Mouse (Mus musculus): ENCODE results near the gene Hmgcs1. TPM values are rescaled to one million over a fixed set of nuclear protein-coding genes. Genes with fewer than 3 reads are reported as not detected.
A peak's percentile ranks its signal among the peaks of the same experiment; 100 is the strongest.
"Not testable (repeated sequence)": the region's sequence is repeated elsewhere in the genome, so short reads cannot be mapped to it uniquely, and the experiment has no call there.

Gene Hmgcs1
- polyA plus RNA-seq (2015; fragmentation: Nextera tagmentation; extraction: Ambion mirVana), result 166 and 167 TPM in 2 replicates

- Histone ChIP-seq H3K36me3 (replicated peaks) (no peaks in the 10 kb centered on the region), H3K4me3 (replicated peaks) (peak within 1 kb of the TSS; percentile 75), H3K4me2 (peak within 1 kb of the TSS; percentile 88), H3K9ac (peak within 1 kb of the TSS; percentile 81), H3K27me3 (no peaks in the 10 kb centered on the region), H3K27ac (replicated peaks) (peak within 1 kb of the TSS; percentile 85), H3K9me3 (replicated peaks) (no peaks in the 10 kb centered on the region), H3K4me1 (replicated peaks) (peaks cover 16% of the 10 kb centered on the region)
- under 1% methylated on average over 59 of the region's 59 CpGs for WGBS (ENCODE audit: insufficient replicate concordance)
- ATAC-seq (ENCODE audit: insufficient read depth), result peak; percentile 97
These were observed at the start of gene Hmgcs1 for GRCm38 (mm10) chr13:119690039-119690728. TSS of gene Hmgcs1 (plus strand) at chr13:119690379.

- Histone ChIP-seq H3K4me2 (no peak overlapping the region), H3K36me3 (replicated peaks) (no peaks in the 10 kb centered on the region), H3K4me3 (replicated peaks) (no peak overlapping the region), H3K27ac (replicated peaks) (no peak overlapping the region), H3K27me3 (no peaks in the 10 kb centered on the region), H3K9ac (no peak overlapping the region), H3K4me1 (replicated peaks) (no peaks in the 10 kb centered on the region), H3K9me3 (replicated peaks) (no peaks in the 10 kb centered on the region)
- WGBS (ENCODE audit: insufficient replicate concordance), result 26% methylated on average over 4 of the region's 4 CpGs
- ATAC-seq (ENCODE audit: insufficient read depth), result no peak
These were observed 49.7 kb upstream of the Hmgcs1 start for GRCm38 (mm10) chr13:119640504-119640903.

GRCm38 (mm10) chr13:119641145-119641544 lies 49.0 kb upstream of the Hmgcs1 start:
- 50% methylated on average over 7 of the region's 7 CpGs for WGBS (ENCODE audit: insufficient replicate concordance)
- Histone ChIP-seq H3K27ac (replicated peaks) (no peak overlapping the region), H3K9ac (no peak overlapping the region), H3K4me2 (no peak overlapping the region), H3K4me1 (replicated peaks) (no peaks in the 10 kb centered on the region), H3K27me3 (no peaks in the 10 kb centered on the region), H3K9me3 (replicated peaks) (no peaks in the 10 kb centered on the region), H3K36me3 (replicated peaks) (no peaks in the 10 kb centered on the region), H3K4me3 (replicated peaks) (no peak overlapping the region)
- ATAC-seq (ENCODE audit: insufficient read depth), result no peak

- no peaks in the 10 kb centered on the region for H3K9me3 ChIP-seq (replicated peaks)
- H3K27me3 ChIP-seq, result no peaks in the 10 kb centered on the region
- no peak overlapping the region for H3K27ac ChIP-seq (replicated peaks)
- 48% methylated on average over 5 of the region's 5 CpGs for WGBS (ENCODE audit: insufficient replicate concordance)
- H3K36me3 ChIP-seq (replicated peaks), result no peaks in the 10 kb centered on the region
- H3K4me3 ChIP-seq (replicated peaks), result no peak overlapping the region
- H3K4me1 ChIP-seq (replicated peaks), result no peaks in the 10 kb centered on the region
- H3K4me2 ChIP-seq, result no peak overlapping the region
- no peak overlapping the region for H3K9ac ChIP-seq
- ATAC-seq (ENCODE audit: insufficient read depth), result no peak
These were observed 45.4 kb upstream of the Hmgcs1 start for GRCm38 (mm10) chr13:119644769-119645168.

- Histone ChIP-seq H3K9me3 (replicated peaks) (no peaks in the 10 kb centered on the region), H3K27me3 (no peaks in the 10 kb centered on the region), H3K9ac (no peak overlapping the region), H3K4me2 (no peak overlapping the region), H3K36me3 (replicated peaks) (no peaks in the 10 kb centered on the region), H3K4me1 (replicated peaks) (no peaks in the 10 kb centered on the region), H3K27ac (replicated peaks) (no peak overlapping the region), H3K4me3 (replicated peaks) (no peak overlapping the region)
- no peak for ATAC-seq (ENCODE audit: insufficient read depth)
- WGBS (ENCODE audit: insufficient replicate concordance), result 70% methylated on average over 1 of the region's 1 CpGs
These were observed 43.7 kb upstream of the Hmgcs1 start for GRCm38 (mm10) chr13:119646511-119646910.

- Histone ChIP-seq H3K9me3 (replicated peaks) (no peaks in the 10 kb centered on the region), H3K4me1 (replicated peaks) (no peaks in the 10 kb centered on the region), H3K36me3 (replicated peaks) (no peaks in the 10 kb centered on the region), H3K9ac (no peak overlapping the region), H3K4me2 (no peak overlapping the region), H3K27me3 (no peaks in the 10 kb centered on the region), H3K27ac (replicated peaks) (no peak overlapping the region), H3K4me3 (replicated peaks) (no peak overlapping the region)
- ATAC-seq (ENCODE audit: insufficient read depth), result no peak
- 58% methylated on average over 15 of the region's 15 CpGs for WGBS (ENCODE audit: insufficient replicate concordance)
These were observed 41.1 kb upstream of the Hmgcs1 start for GRCm38 (mm10) chr13:119648891-119649698.

- no peak for ATAC-seq (ENCODE audit: insufficient read depth)
- no peak overlapping the region for H3K27ac ChIP-seq (replicated peaks)
- no peaks in the 10 kb centered on the region for H3K36me3 ChIP-seq (replicated peaks)
- H3K4me1 ChIP-seq (replicated peaks), result no peaks in the 10 kb centered on the region
- no peak overlapping the region for H3K9ac ChIP-seq
- H3K4me3 ChIP-seq (replicated peaks), result no peak overlapping the region
- no peaks in the 10 kb centered on the region for H3K9me3 ChIP-seq (replicated peaks)
- H3K27me3 ChIP-seq, result no peaks in the 10 kb centered on the region
- 56% methylated on average over 1 of the region's 1 CpGs for WGBS (ENCODE audit: insufficient replicate concordance)
- H3K4me2 ChIP-seq, result no peak overlapping the region
These were observed 40.5 kb upstream of the Hmgcs1 start for GRCm38 (mm10) chr13:119649699-119650046.

- Histone ChIP-seq H3K4me3 (replicated peaks) (no peak overlapping the region), H3K9ac (no peak overlapping the region), H3K27me3 (no peaks in the 10 kb centered on the region), H3K9me3 (replicated peaks) (no peaks in the 10 kb centered on the region), H3K4me2 (no peak overlapping the region), H3K27ac (replicated peaks) (no peak overlapping the region), H3K4me1 (replicated peaks) (no peaks in the 10 kb centered on the region), H3K36me3 (replicated peaks) (no peaks in the 10 kb centered on the region)
- 67% methylated on average over 2 of the region's 2 CpGs for WGBS (ENCODE audit: insufficient replicate concordance)
- no peak for ATAC-seq (ENCODE audit: insufficient read depth)
These were observed 35.4 kb upstream of the Hmgcs1 start for GRCm38 (mm10) chr13:119654734-119655133.

- H3K27ac ChIP-seq (replicated peaks), result no peak overlapping the region
- H3K9me3 ChIP-seq (replicated peaks), result no peaks in the 10 kb centered on the region
- no peak for ATAC-seq (ENCODE audit: insufficient read depth)
- no peak overlapping the region for H3K9ac ChIP-seq
- WGBS (ENCODE audit: insufficient replicate concordance), result 50% methylated on average over 2 of the region's 2 CpGs
- H3K36me3 ChIP-seq (replicated peaks), result no peaks in the 10 kb centered on the region
- H3K4me1 ChIP-seq (replicated peaks), result no peaks in the 10 kb centered on the region
- H3K4me3 ChIP-seq (replicated peaks), result no peak overlapping the region
- no peaks in the 10 kb centered on the region for H3K27me3 ChIP-seq
- H3K4me2 ChIP-seq, result no peak overlapping the region
These were observed 33.9 kb upstream of the Hmgcs1 start for GRCm38 (mm10) chr13:119656246-119656645.

- Histone ChIP-seq H3K9ac (no peak overlapping the region), H3K4me1 (replicated peaks) (no peaks in the 10 kb centered on the region), H3K9me3 (replicated peaks) (no peaks in the 10 kb centered on the region), H3K27me3 (no peaks in the 10 kb centered on the region), H3K36me3 (replicated peaks) (no peaks in the 10 kb centered on the region), H3K27ac (replicated peaks) (no peak overlapping the region), H3K4me2 (no peak overlapping the region), H3K4me3 (replicated peaks) (no peak overlapping the region)
- ATAC-seq (ENCODE audit: insufficient read depth), result no peak
- WGBS (ENCODE audit: insufficient replicate concordance), result 53% methylated on average over 6 of the region's 6 CpGs
These were observed 33.2 kb upstream of the Hmgcs1 start for GRCm38 (mm10) chr13:119656846-119657416.

GRCm38 (mm10) chr13:119661420-119661819 lies 28.8 kb upstream of the Hmgcs1 start:
- not testable (repeated sequence) for H3K36me3 ChIP-seq (replicated peaks); ATAC-seq (ENCODE audit: insufficient read depth); H3K9me3 ChIP-seq (replicated peaks); H3K27ac ChIP-seq (replicated peaks); H3K9ac ChIP-seq; H3K4me3 ChIP-seq (replicated peaks); H3K4me1 ChIP-seq (replicated peaks); H3K4me2 ChIP-seq; H3K27me3 ChIP-seq
- WGBS (ENCODE audit: insufficient replicate concordance), result 51% methylated on average over 6 of the region's 9 CpGs

Data from liver, embryonic 15.5 days (tissue).